Mouse (Mus musculus) cerebral cortex, adult 2 months (tissue): ENCODE measurements around the gene Sptan1.

Experiments
- WGBS: fragments of 180-500 bp; shearing (Covaris S2); methylation state at CpG from one replicate; pipeline ENCODE4 v1.1.7; 2018; 5-methylcytosine and 5-hydroxymethylcytosine counted together

Gene Sptan1

DNA sequence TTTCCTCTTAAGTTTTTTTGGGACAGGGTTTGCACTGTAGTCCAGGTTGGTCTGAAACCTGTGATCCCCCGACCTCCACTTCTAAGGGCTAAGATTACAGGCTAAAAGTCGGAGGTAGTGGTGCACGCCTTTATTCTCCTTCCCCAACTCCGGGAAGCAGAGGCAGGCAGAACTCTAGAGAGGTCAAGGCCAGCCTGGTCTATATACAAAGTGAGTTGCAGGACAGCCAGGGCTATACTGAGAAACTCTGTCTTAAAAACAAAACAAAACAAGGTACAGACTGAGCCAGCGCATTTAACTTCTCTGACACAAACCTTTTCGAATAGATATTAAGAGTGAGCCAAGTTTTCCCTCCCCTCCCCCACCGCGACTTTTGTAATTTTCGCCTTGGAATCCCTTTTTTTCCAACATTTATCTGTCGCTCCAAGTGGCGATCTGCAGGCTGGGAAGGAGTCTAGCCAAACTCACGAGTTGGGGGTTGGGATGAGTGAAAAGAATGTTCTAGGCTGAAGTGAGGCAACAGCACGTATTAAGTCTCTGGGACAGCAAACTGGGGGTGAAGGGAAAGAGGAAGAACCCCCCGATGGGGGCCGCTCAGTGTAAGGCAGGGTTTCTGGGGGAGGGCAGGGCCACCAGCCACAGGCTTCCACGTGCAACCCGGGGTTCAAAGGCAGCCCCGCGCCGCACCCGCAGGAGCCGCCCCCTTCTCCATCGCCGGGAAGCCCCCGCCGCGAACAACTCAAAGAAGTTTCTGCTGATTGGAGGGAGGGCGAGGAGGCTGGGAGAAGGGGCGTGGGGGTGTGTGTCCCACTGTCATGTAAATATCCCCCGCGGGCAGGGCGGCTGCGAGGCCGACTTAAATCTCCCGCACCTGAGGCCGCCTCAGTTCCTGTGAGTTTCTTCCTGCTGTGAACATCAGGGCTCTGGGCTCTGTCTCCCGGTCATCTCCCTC lies 96.1 kb downstream of the Sptan1 start:
- WGBS = 10% methylated on average over 37 of the region's 37 CpGs

- WGBS = 3% methylated on average over 40 of the region's 40 CpGs
Measured at GRCm38 (mm10) chr2:30062249-30063093, 97.1 kb downstream of the Sptan1 start.

DNA sequence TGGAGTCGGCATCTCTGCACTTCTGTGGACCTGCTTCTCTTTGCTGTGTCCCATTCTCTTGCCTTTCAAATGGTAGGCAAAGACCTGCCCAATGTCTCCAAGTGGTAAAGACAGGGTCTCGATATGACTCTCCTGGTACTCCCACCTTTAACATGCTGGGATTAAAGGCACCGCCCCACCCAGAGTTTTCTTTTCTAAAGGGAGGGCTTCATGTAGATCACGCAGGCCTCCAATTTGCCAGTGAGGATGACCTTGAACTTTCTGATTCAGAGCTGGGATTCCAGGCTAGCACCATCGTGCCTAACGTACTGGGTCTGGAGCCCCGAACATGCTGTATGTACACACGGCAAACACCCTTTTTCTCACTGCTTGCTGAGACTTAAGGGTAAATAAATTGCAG lies 97.9 kb downstream of the Sptan1 start:
- WGBS = 42% methylated on average over 8 of the region's 8 CpGs

DNA sequence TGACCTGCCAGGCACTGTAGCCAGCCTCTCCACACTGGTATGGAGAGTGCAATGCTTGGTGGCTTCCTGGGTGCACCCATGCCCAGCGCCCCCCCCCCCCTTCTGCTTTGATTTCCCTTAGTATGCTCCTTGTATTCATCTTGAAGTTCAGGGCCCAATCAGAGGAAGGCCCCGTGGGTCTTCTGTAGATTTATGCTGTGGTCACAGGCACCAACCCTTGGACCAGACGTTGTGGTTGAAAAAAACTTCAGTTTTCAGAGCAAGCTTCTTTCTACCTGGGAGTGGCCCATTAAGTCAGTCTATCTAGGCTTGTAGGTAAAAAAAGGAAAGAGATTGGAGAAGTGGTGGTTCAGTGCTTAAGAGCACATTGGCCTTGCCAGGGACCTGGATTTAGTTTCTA lies 98.4 kb downstream of the Sptan1 start:
- 50% methylated on average over 3 of the region's 3 CpGs for WGBS

DNA sequence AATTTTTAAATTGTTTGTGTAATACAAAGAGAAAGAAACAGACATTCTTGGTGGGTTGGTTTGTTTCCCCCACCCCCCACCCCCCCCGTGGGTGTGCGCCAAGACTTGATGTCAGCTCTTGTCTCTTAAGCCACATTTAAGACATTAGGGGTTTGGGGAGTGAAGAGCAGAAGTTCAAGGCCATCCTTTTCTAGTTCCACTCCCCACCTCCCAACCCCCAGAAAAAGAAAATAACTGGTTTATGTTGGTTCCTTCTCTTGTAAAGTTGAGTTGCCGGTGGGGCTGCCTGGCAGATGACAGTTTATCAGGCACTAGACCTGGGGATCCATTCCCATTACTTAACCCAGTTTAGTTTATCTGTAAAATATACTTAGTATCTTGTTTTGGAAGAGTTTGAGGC lies 98.9 kb downstream of the Sptan1 start:
- WGBS = 62% methylated on average over 3 of the region's 3 CpGs

GRCm38 (mm10) chr2:30066046-30066901 lies 100.9 kb downstream of the Sptan1 start:
- WGBS = under 1% methylated on average over 78 of the region's 101 CpGs

DNA sequence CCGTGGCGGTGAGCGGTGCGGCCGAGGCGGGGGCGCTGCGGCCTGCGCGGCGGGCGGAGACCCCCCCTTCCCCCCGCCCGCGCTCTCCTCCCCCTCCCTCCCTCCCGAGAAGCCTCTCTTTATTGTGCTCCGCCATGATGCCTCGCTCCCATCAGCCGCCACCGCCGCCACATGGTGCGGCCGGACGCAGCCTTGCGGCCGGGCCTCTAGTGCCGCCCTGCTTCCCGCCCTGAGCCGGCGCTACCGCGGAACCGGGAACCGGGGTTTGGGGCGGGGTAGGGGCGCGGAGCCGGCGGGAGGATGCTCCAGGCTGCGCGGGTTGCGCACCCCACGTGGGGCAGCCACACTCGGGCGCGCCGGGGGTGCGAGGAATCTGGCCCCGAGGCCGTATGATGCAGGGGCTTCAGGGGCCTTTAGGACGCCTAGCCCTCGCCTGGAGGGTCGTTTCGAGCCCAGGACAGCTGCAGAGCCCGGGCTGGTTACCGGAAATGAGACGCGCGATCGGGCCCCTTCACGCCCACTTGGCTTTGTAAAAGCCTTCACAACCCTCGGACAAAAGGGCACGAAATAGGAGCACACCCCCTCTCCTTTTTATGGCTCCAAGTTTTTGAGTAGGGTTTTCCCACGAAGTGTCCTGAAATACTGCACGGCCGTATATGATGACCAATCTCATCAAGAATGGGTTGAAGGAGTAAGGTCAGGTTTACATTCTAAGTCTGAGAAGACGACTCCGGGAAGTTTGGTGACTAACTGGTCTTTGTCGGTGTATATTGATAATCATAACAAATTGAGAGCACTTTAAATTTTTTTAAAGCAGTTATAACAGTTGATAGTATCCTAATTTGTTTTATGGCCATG lies 101.9 kb downstream of the Sptan1 start:
- under 1% methylated on average over 52 of the region's 69 CpGs for WGBS

DNA sequence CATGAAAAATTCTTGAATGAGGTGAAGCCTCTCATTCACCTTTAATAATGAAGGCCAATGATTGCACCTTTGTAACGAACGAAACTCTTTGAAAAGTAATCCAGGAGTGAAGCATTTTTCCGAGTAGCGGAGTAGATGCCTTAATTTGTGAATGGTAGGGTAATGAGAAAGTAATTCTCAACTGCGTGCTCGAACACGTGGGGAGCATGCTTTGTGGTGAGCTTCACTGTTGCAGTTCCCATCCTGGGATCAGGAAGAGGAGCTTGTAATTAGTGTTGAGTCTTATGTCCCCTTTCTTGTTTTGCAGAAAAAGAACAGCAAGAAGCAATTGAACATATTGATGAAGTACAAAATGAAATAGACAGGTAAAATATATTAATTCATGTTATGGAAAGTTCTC lies 102.6 kb downstream of the Sptan1 start:
- WGBS = 19% methylated on average over 7 of the region's 7 CpGs

GRCm38 (mm10) chr2:30072875-30073274 lies 107.5 kb downstream of the Sptan1 start:
- 81% methylated on average over 7 of the region's 7 CpGs for WGBS

DNA sequence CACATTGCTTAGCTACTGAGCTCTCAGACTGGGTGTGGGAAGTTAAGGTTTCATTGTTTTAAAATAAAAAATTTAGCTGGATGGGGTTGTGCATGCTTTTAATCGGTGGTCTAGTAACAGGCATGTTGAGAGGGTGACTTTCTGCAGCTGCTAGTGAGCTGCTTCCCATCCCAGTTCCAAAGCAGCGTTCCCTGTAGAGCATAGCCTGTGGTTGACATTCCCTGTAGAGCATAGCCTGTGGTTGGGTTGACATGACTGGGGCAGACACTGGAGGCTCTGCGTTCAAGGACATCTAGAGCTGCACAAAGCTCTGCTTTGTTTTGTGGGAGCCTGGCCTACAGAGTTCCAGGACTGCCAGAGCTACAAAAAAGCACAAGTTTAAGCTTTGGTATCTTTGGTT lies 107.9 kb downstream of the Sptan1 start:
- 75% methylated on average over 3 of the region's 3 CpGs for WGBS

DNA sequence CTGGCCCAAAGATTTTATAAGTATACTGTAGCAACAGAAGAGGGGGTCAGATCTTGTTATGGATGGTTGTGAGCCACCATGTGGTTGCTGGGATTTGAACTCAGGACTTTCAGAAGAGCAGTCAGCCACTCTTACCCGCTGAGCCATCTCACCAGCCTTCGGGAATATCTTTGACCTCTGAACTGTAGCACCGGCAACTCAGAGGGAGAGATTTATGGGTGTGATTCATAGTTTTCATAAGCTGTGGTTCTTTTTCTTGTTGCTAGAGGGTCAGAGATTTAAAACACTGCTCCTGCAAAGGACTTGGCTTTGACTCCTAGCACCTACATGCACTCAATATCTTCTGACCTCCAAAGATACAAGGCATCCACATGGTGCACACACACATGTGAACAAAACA lies 110.3 kb downstream of the Sptan1 start:
- 88% methylated on average over 3 of the region's 3 CpGs for WGBS

DNA sequence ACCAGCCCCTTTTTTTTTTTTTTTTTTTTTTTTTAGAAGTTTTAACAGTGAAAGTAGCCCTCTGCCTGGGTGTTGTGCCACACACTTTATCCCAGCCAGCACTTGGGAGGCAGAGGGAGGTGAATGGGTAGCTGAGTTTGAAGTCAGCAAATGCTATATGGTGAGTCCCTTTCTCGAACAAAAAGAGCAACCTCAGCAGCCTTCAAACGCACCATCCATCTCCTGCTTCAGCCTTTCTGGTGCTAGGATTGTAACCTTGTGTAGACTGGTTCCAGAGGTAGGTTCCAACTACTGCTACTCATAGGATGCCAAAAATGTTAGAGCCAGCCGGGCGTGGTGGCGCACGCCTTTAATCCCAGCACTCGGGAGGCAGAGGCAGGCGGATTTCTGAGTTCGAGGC lies 111.1 kb downstream of the Sptan1 start:
- WGBS = 88% methylated on average over 9 of the region's 9 CpGs

DNA sequence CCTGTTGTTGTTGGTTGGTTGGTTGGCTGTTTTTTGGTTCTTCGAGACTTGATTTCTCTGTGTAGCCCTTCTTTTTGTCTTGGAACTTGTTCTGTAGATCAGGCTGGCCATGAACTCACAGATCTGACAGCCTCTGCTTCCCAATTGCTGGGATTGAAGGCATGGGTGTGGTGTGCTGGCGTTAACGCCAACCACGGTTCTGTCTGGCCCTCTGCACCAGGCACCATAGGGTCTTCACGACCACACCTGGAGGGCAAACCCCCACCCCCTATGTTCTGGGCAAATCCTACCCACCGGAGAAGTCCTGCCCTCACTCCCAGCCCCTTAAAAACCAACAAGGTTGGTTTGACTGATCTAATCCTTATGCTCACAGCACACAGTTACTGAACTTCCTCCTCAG lies 111.6 kb downstream of the Sptan1 start:
- WGBS = 68% methylated on average over 6 of the region's 6 CpGs

- 1% methylated on average over 53 of the region's 53 CpGs for WGBS
Measured at GRCm38 (mm10) chr2:30077502-30078348, 112.4 kb downstream of the Sptan1 start, which contains the start of gene Pkn3. Gene Pkn3, plus strand, starts transcription at chr2:30077684.

DNA sequence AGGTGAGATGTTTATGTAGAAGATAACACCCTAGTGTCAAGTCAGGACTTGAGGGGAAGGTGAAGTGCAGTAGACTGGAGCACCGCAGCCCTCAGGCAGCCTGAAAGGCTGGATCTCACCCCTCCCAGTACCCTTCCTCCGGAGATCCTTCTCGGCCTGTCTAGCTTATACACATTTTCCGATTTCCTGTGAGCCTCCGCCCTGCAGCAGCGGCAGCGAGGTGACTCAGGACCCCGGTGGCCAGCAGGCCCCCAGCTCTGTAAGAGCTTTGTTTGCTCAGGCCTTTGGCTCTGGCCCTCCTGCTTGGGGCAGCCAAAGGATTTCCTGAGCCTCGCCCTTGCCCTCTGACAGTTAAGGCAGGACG lies 113.0 kb downstream of the Sptan1 start:
- WGBS = 58% methylated on average over 10 of the region's 10 CpGs

- WGBS = 80% methylated on average over 4 of the region's 4 CpGs
Measured at GRCm38 (mm10) chr2:30078760-30079159, 113.4 kb downstream of the Sptan1 start.

- WGBS = 92% methylated on average over 15 of the region's 15 CpGs
Measured at GRCm38 (mm10) chr2:30080181-30080800, 114.9 kb downstream of the Sptan1 start.
